Mouse (Mus musculus) left cerebral cortex, adult 18-20 months (tissue): ENCODE results near the gene B4galnt2. TPM values are rescaled to one million over a fixed set of nuclear protein-coding genes. Genes with fewer than 3 reads are reported as not detected.
A peak's percentile ranks its signal among the peaks of the same experiment; 100 is the strongest.
"Not testable (repeated sequence)": the region's sequence is repeated elsewhere in the genome, so short reads cannot be mapped to it uniquely, and the experiment has no call there.

Source experiments
- DNase-seq, 2 experiments: peaks; one replicate each; pipeline ENCODE4 v3.0.0; 2021 to 2022; ENCODE audit warnings: low spot score in 2 of 2, mixed read lengths in 1 of 2
- total RNA-seq, 2 experiments: library from RNA; stranded (reverse); gene quantifications; 2 replicates each; pipeline ENCODE4 v1.2.3; 2021

Gene B4galnt2
- total RNA-seq, 2 experiments from 2014 or later = not detected

DNA sequence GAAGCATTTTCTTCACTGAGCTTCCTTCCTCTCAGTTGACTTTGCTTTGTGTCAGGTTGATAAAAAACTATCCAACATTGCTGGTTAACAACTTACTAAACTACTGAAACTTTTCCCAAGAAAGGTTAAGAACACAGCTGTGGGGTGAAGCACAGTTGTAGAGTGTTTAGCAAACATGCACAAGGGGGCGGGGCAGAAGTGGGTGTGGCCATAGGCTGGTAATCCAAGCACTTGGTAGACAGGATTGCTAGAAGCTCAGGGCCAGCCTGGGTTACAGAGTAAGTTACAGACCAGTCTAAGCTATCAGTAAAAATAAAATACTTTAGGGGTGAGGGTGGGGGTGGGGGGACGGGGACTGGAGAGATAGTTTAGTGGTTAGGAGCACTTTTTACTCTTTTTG lies 10.4 kb downstream of the B4galnt2 start:
- no peak for DNase-seq

DNA sequence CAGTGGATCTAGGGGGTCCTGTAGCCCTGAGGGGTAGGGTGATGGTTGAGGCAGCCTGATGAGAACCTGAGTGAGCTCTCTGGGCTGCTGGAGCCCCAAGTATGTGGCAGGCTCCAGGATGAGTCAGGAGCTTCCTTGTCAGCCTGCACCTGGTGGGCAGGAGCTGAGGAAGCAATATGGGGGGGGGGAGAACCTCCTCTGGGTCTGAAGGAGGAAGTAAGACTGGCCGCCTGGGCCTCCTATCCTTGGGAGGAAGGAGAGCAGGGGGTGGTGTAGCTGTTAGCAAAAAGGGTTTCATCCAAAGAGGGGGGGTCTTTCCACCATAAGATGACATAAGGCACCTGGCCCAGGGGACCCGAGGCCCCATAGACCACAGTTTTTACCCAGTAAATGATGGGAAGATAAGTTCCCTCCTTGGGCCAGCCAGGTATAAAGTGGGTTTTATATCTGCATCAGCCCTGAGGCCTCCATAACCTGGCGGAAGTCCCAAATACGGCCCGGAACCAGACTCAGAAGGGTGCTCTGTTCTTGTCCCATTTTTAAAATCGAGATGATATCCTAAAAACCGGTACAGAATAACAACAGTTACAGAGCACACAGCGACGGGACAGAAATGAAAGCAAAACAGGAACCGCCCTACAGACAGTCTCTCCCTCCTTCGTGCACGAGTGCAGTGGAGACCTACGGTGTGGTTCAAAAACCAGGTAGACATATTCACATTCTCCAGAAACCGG lies 18.1 kb downstream of the B4galnt2 start:
- no peak for DNase-seq

DNA sequence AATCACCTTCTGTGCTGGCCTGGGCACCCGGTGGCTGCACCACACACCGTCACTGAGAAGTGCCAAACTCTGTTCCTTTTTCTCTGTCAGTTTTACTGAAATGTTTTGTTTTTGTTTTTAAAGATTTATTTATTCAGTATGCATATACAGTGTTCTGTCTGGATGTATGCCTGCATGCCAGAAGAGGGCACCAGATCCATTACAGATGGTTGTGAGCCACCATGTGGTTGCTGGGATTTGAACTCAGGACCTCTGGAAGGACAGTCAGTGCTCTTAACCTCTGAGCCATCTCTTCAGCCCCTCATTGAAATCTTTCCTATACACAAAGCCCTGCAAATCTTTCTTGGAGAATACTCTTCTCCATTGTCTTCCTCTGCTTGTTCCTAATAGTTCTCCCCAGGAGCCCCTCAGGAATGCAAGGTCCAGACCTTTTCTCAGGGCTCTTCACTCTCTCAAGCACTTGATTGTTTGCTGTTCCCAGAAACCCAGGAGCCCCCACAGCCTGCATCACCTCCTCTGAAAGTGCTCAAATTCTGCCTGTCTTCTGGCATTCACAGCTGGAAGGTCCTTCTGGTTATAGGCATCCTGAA lies 24.1 kb downstream of the B4galnt2 start:
- no peak for DNase-seq

DNA sequence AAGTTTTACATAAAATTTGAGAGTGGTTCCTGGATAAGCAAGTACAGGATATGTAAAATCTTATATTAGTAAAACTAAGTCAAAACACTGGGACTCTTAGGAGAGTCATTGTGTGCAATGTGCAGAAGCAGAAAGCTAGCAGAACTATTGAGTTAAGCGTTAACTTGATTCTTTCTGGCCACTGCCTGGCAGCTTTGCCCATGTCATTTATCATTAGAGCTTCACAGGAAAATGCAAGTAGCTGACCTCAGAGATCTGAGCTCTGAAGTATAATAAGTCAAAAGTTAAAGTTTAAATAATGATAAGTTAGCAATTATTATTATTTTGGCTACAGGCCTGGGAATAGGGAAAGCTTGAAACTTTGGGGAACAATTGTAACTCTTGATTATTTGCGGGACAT lies 34.8 kb downstream of the B4galnt2 start:
- not testable (repeated sequence) for DNase-seq

DNA sequence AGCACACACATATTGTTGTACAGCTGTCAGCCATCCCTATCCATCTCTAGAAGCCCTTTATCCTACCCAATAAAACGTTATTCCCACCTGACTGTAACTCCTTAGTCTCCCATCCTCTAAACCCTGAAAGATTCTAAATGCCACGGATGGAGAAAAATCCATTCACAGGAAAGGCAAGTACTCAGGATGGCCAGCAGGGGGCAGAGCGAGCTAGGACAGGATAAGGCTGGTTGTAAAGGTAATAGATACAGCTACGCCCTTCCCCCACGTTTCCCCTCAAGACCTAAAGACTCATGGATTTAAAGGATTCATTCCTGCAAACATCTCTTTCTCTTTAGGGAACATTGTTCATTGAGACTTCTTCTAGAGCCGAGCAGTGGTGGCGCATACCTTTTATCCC lies 38.4 kb downstream of the B4galnt2 start:
- peak; percentile 49 to 64 for DNase-seq

DNA sequence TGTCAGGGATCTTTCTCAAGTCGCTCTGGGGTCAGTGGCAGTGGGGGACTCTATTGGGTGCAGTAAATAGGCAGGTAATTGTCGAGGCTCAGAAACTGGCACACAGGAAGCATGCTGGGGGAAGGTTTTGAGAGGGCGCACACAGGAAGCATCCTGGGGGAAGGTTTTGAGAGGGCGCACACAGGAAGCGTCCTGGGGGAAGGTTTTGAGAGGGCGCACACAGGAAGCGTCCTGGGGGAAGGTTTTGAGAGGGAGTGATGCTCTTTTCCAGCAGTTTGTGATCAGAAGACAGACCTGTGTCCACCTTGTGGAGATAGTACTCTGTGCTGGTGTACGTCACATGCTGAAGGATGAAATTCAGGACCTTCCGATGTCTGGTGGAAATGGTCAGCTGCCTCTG lies 38.9 kb downstream of the B4galnt2 start:
- no peak for DNase-seq

DNA sequence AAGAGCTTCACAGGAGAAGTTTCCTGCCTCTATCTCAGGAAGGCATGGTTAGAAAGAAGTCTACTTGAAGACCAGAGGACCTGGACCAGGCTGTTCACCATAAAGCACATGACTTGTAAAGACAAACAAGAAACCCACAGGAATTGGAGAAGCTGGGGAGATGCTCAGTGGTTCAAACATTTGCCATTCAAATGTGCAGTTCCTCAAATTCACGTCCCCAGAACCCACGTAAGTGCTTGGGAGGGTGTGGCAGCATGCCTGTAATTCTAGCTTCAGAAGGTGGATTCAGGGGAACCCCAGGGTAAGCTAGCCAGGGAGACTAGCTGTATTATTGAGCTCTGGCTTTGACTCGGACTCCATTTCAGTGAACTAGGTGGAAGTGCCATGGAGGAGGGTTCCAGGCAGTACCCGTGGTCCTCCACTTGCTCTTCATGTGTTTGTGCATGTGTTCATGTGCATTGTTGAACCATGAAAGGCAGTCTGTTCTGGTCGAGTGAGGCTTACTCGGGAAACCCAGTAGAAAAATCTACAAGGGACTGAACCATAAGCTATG lies 44.7 kb downstream of the B4galnt2 start:
- DNase-seq = no peak

DNA sequence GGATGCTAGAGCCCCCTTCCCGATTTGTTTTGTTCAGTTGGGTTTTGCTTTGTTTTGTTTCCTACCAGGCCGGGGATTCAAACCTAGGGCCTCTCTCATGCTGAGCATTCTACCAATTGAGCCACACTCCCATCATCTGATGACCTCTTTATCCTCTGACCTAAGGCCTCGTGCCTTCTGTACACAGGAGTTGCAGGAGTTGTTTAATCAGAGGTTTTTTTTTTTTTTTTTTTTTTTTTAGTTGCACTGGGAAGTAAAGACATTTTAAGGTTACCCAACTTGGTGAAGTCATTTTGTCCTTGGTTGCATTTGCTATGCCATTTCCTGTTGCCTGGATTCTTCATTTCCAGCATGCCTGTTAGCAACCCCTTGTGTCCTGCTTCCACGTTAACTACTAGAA lies 45.2 kb downstream of the B4galnt2 start:
- DNase-seq = no peak

DNA sequence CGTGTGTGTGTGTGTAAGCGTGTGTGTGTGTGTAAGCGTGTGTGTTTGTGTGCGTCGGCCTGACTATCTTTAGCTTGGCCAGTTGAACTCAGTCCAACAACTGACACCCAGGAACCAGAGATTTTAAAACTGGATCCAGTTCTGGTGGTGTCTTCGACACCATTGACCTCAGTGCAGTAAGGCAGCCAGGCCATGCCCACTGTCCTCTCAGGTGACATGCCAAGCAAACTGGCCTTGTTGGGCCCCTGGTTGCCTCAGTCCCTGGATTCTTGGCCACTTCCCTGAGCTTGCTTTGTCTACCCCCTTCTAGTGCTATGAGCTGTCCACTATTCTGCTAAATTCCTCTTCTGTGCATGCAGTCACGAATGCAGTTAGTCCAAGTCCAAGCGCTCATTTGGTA lies 53.3 kb downstream of the B4galnt2 start:
- DNase-seq = no peak

DNA sequence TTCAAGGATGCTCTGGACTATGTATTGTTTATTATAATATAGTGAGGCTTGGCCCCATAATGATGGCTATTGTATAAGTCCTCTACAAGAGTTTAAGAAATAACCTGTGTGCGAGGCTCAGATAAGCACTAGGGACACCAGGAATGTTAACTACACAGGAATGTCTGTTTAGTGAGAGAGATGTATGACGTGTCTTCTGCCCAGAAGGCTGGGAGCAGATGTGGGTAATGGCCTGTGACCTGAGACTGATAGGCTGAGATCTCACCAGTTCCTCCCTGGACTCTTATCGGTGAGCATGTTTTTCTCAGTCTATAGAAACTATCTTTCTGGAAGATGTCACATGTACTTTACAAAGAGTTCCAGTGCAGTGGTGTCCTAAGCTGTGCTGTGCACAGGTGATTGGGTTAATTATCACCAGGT lies 54.6 kb downstream of the B4galnt2 start:
- no peak for DNase-seq

DNA sequence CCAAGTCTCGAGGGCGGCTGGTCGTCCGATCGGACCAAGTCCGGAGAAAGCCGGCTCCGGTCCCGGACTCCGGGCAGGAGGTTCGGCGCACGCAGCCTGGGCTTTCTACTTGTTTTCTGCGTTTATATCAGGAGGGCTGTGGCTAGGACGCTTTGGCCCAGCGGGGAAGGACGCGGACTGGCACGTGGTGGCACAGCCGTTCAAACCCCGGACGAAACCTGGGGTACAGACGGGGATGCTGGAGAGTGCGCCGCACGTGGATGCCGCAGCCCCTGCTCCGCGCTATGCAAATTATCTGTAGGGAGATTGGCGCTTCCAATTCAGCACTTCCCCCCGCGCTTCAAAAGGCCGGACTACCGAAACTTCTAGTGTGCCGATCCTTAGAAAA lies 55.2 kb downstream of the B4galnt2 start:
- peak in 1 of 2 experiments; percentile 54 for DNase-seq

DNA sequence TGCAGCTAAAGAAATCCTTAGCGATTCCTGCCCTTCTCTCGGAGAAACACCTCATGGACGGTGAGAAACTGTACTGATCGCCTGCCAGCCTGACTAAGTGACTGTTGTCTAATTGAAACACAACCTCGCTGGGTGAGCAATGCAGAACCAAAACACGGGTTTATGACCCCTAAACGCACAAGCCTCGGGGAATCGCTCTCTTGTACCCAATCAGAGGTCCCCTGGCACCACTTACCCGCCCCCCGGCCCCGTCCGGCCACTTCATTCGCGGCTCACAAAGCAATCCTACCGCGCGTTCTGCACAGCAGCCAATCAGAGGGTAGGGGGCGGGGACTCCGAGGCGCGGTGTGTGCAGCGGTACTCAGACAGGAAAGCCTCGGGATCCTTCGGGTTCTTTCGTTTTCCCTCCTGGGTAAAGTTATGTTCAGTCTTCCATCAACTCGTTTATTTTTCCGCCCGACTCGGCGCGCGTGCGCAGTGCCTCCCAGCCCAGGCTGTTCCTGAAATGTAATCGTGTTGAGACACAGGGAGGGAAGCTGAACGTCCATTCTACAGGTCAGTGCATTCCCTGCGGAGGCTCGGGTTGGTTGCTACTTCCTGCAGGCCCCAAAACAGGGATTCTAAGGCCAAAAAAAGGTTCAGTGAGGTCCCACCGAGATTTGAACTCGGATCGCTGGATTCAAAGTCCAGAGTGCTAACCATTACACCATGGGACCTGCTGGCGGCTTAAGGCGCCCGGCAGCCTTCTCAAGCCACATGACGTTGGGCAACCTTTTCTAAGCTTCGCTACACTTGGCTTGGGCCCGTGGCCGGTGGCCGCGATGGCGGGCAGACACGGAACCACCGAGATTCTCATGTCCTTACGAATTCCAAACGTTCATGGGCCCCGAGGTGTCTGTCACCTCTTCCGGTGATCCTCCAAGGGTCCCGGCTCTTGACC lies 55.9 kb downstream of the B4galnt2 start:
- peak; percentile 95 to 96 for DNase-seq

DNA sequence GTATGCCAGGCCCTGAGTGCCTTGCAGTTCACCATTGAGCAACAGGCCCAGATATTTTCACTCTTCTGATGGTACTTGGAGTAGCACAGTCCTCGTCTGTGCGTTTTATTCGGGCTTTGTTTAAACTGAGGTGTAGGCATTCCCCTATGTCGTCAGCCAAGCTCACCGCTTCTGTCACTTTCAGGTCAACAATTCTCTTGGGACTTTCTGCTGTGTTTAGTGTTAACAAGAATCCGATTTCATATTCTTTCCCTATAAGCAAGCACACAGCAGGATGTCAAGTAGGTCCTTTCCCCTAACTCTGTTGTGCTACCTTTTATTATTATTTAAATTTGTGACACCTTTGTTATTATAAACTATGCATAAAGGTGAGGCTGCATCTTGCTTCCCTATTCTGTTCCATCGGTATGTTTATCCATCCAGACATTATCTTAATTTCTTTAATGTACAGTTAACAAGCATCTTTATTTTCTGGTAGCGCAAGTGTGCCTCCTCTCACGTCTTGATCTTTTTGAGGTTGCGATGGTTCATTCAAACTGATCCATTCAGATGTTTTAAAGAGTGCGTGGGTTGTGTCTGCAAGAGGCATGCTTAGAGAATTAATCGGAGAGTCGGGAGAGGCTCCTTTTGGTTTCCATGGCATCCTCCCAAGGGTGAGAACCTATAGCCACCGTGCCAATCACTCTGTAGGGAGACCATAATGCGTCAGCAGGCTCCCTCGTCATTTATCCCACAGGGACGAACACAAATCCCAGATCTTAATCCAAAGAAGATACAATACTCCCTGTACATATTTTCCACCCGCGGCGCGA lies 56.8 kb downstream of the B4galnt2 start:
- no peak for DNase-seq

DNA sequence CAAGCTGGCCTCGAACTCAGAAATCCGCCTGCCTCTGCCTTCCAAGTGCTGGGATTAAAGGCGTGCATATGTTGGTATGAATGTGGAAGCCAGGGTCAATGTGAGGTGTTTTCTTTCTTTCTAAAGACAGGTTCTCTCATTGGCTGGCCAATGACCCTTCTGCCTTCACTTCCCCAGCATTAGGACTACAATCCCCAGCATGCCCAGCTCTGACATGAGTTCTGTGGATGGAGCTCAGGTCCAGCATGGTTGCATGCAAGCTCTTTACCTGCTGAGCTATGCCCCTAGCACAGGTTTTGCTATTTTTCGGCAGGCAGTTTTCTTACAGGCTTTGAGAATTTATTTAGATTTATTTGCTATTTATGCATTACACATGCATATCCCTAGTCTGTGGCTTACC lies 57.4 kb downstream of the B4galnt2 start:
- DNase-seq = no peak

DNA sequence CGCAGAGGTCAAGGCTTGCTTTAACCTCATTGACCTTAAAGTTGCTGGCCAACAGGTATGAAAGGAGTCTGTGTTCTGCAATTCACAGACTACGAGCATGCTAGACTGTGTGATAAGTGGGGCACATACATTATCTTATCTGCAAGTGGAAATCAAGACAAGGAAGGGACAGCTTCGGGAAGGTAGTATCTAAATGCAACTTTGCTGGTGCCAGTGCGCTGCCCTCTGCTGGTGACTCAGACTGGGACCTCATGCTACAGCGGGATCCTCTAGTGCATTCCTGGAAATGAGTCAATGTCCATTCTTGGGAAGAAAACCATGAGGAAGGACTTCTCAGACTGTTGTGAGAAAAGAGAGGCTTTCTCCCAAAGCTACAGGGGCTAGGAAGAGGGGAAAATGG lies 61.0 kb downstream of the B4galnt2 start:
- DNase-seq = peak in 1 of 2 experiments; percentile 53

DNA sequence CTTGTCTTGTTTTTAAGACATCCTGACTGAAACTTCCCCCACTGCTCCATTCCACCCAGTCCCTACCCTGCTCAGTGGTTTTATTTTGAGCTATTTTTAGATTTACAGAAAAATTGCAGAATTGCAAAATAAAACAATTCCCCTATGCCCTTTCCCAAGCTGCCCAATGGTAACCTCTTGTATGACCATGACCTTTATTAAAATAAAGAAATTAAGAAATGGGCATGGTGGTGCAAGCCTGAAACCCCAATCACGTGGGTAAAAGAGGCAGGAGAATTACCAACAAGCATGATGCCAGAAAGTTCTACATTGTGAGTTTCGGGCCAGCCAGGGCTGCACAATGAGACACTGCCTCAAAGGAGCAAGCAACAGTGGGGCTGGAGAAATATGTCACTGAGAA lies 63.8 kb downstream of the B4galnt2 start:
- no peak for DNase-seq

DNA sequence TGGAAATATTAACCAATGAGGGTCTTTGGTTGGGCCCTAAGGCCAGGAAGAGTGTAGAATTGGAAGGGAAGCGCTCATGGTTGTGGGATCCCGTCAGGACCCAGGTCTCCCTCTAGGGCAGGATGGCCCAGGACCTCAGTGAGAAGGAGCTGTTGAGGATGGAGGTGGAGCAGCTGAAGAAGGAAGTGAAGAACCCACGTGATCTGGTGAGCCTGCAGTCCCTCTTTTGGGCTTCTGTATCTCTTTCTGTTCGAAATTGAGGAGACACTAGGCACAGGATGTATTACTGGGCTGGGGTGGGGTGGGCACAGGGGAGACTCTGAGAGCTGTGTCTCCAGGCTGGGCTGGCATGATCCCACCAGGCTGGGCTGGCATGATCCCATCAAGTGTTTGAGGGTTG lies 69.8 kb downstream of the B4galnt2 start:
- no peak for DNase-seq

DNA sequence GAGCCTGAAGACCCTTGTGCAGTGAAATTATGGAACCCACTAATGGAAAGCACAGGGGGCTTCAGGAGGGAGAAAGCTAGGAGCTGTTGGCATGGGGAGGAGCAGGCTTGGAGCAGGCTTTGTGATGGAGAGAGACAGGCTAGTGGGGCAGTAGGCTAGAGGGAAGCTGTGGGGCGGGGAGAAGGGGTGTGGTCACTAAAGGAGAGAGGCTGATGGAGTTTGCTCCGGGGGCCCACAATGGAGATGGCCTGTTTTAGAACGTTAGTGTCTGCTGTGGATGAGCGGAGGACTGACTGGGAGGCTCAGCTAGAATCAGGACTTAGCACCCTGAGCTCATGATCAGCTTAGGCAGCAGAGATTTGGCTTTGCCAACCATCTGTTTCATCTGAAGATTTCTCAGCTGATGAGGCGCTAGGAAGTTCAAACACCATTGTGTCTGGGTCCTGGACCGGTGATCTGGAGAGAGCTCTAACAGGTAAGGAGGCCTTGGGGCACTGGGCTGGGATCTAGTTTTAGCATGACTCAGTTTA lies 71.2 kb downstream of the B4galnt2 start:
- no peak for DNase-seq

DNA sequence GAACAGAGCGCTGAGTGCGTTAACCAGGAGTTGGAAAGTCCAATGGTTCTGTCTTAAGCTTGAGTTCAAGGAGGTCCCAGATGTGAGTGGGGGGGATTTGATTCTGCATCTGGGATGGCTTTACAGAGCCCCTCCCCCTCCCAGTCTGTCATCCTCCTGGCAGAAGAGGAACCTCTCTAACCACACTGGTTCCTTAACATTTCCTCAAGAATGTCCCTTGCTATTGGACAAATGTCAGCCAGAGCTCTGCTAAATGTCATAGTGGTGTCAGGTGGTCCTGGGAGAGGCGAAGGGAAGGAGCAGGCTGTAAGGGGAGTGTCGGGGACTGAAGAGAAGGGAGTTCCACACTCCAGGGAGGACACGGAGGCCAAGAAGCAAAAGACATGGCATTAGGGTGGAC lies 71.7 kb downstream of the B4galnt2 start:
- DNase-seq = no peak

DNA sequence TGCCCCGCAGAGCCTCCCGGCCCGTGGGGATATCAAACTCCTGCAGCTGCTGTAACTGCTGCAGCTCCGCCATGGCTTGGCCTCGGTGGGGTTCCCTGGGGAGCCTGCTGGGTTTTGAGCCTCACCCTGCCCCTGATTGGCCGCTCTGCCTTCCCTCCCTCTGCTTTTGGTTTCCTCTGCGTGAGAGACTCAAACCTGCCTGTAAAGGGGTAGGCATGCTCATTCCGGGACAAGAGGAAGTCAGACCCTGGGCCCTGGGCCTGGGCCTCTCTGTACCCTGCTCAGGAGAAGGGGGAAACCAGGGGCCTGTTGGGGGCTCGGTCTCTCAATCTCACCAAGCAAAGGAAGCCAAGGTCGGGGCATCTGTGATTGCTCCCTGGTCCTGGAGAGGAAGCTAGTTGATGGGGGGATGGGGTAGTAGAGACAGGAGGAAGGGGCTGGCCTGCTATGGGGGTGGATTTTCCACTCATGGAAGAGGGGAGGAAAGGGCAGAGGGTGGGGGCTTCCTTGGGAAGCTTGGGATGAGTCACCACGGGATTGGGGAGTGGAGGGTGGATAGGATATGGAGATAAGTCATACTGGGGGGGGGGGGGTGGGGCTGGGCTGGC lies 72.5 kb downstream of the B4galnt2 start, which contains the start of gene Abi3:
Gene Abi3, minus strand, starts transcription at position 403 of the 608 bp plus-strand sequence.
- no peak for DNase-seq
